Mouse (Mus musculus): ENCODE data around the gene Gsc2. TPM values are rescaled to one million over a fixed set of nuclear protein-coding genes. Genes with fewer than 3 reads are reported as not detected.

Gene Gsc2
- total RNA-seq, 2 experiments from 2014 or later = not detected

- DNase-seq (ENCODE audit: low spot score) = no peak
Measured at GRCm38 (mm10) chr16:17865293-17865692, 49.6 kb downstream of the Gsc2 start.

Other genes with a start within 250 kb of the Gsc2 start
- gene Med15, start 182.2 kb downstream of the Gsc2 start, total RNA-seq (2021) = 10 to 100 TPM; 17.5 to 20.1 TPM
- gene Klhl22, start 155.4 kb downstream of the Gsc2 start, total RNA-seq (2021) = 10 to 100 TPM; 21.8 to 23.4 TPM
- 1 to 10 TPM; 2.6 to 4.0 TPM for gene Scarf2, start 117.8 kb downstream of the Gsc2 start, total RNA-seq (2021)
- gene B830017H08Rik, start 81.9 kb downstream of the Gsc2 start, total RNA-seq (2021) = not detected
- gene Car15, start 76.7 kb downstream of the Gsc2 start, total RNA-seq (2021) = 1 to 10 TPM in 1 of 2 experiments, under 1 TPM in 1; 0.87 to 1.2 TPM
- under 1 TPM; 0.05 to 0.09 TPM for gene Gm20518, start 23.4 kb downstream of the Gsc2 start, total RNA-seq (2021)
- gene Tssk1, start 20.8 kb downstream of the Gsc2 start, total RNA-seq (2021) = under 1 TPM in 1 of 2 experiments, not detected in 1; 0.07 TPM
- 10 to 100 TPM; 20.3 to 21.4 TPM for gene Dgcr2, start 16.5 kb downstream of the Gsc2 start, total RNA-seq (2021)
- not detected for gene Tssk2, start 16.4 kb downstream of the Gsc2 start, total RNA-seq (2021)
- gene Ess2, start 3.7 kb downstream of the Gsc2 start, total RNA-seq (2021) = 1 to 10 TPM; 5.7 to 6.0 TPM
- 1 to 10 TPM; 3.2 to 4.7 TPM for gene Slc25a1, start 13.2 kb upstream of the Gsc2 start, total RNA-seq (2021)
- not detected for gene Vpreb2, start 65.4 kb upstream of the Gsc2 start, total RNA-seq (2021)
- 10 to 100 TPM; 46.9 to 50.4 TPM for gene Dgcr6, start 137.8 kb upstream of the Gsc2 start, total RNA-seq (2021)
- gene Prodh, start 175.1 kb upstream of the Gsc2 start, total RNA-seq (2021) = 10 to 100 TPM in 1 of 2 experiments, 1 to 10 TPM in 1; 4.6 to 11.1 TPM
- under 1 TPM in 1 of 2 experiments, not detected in 1; 0.11 TPM for gene Rtn4r, start 212.6 kb upstream of the Gsc2 start, total RNA-seq (2021)